Mouse (Mus musculus): ENCODE measurements around the gene Slc22a14. TPM values are rescaled to one million over a fixed set of nuclear protein-coding genes. Genes with fewer than 3 reads are reported as not detected.
"Not testable (repeated sequence)": the region's sequence is repeated elsewhere in the genome, so short reads cannot be mapped to it uniquely, and the experiment has no call there.

Gene Slc22a14
- polyA plus RNA-seq, 1 experiment from 2014 or later, result not detected

DNA sequence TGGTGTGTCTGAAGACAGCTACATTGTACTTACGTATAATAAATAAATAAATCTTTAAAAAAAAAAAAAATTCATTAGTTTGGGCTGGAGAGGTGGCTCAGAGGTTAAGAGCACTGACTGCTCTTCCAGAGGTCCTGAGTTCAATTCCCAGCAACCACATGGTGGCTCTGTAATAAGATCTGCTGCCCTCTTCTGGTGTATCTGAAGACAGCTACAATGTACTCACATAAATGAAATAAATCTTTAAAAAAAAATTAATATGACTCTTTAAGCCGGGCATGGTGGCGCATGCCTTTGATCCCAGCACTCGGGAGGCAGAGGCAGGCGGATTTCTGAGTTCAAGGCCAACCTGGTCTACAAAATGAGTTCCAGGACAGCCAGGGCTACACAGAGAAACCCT lies 90.5 kb downstream of the Slc22a14 start:
- ATAC-seq (ENCODE audit: low FRiP score, low read depth); H3K27ac ChIP-seq (replicated peaks); H3K27me3 ChIP-seq; H3K4me2 ChIP-seq (replicated peaks); H3K4me1 ChIP-seq; H3K9ac ChIP-seq (replicated peaks); H3K4me3 ChIP-seq; H3K9me3 ChIP-seq: not testable (repeated sequence)
- WGBS, result 96% methylated on average over 5 of the region's 5 CpGs
- peaks cover 16% of the 10 kb centered on the region for H3K36me3 ChIP-seq

DNA sequence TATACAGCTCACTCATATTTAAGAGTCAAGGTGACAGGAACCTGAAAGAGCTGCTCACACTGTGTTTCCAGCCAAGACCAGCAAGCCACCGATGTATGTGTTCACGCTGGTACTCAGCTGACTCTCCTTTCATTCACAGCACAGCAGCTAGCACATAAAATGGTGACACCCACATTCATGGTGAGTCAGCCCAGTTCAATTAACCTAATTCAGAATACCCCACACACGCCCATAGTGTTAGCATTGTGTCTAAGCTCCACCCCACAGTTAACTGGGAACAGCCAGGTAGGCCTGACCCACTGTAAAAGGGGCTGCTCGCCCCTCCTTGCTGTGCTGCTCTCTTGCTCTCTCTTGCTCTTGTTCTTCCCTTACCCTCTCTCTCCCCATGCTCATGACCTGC lies 93.9 kb downstream of the Slc22a14 start:
- Histone ChIP-seq H3K36me3 (peaks cover 30% of the 10 kb centered on the region), H3K4me2 (replicated peaks) (no peak overlapping the region), H3K9ac (replicated peaks) (no peak overlapping the region), H3K9me3 (no peaks in the 10 kb centered on the region), H3K27ac (replicated peaks) (no peak overlapping the region), H3K4me3 (no peak overlapping the region), H3K4me1 (0 out of 2 replicates have a peak, but pooled peaks cover under 1% of the 10 kb centered on the region), H3K27me3 (no peaks in the 10 kb centered on the region)
- WGBS, result 83% methylated on average over 4 of the region's 4 CpGs
- no peak for ATAC-seq (ENCODE audit: low FRiP score, low read depth)

GRCm38 (mm10) chr9:119268588-119269145 lies 96.7 kb downstream of the Slc22a14 start:
- Histone ChIP-seq H3K27me3 (no peaks in the 10 kb centered on the region), H3K4me2 (replicated peaks) (no peak overlapping the region), H3K4me3 (no peak overlapping the region), H3K9me3 (no peaks in the 10 kb centered on the region), H3K9ac (replicated peaks) (no peak overlapping the region), H3K27ac (replicated peaks) (no peak overlapping the region), H3K4me1 (no peaks in the 10 kb centered on the region), H3K36me3 (peaks cover 50% of the 10 kb centered on the region)
- 93% methylated on average over 11 of the region's 11 CpGs for WGBS
- no peak for ATAC-seq (ENCODE audit: low FRiP score, low read depth)

- H3K36me3 ChIP-seq, result peaks cover 54% of the 10 kb centered on the region
- H3K4me3 ChIP-seq, result no peak overlapping the region
- ATAC-seq (ENCODE audit: low FRiP score, low read depth), result no peak
- H3K9ac ChIP-seq (replicated peaks), result no peak overlapping the region
- no peak overlapping the region for H3K4me2 ChIP-seq (replicated peaks)
- no peaks in the 10 kb centered on the region for H3K9me3 ChIP-seq
- no peaks in the 10 kb centered on the region for H3K27me3 ChIP-seq
- H3K27ac ChIP-seq (replicated peaks), result no peak overlapping the region
- H3K4me1 ChIP-seq, result no peaks in the 10 kb centered on the region
- WGBS, result 93% methylated on average over 6 of the region's 6 CpGs
These were observed 97.2 kb downstream of the Slc22a14 start for GRCm38 (mm10) chr9:119268120-119268519.

GRCm38 (mm10) chr9:119266121-119266395 lies 99.3 kb downstream of the Slc22a14 start:
- not testable (repeated sequence) for H3K9me3 ChIP-seq; ATAC-seq (ENCODE audit: low FRiP score, low read depth); H3K27me3 ChIP-seq; H3K4me2 ChIP-seq (replicated peaks); H3K9ac ChIP-seq (replicated peaks); H3K27ac ChIP-seq (replicated peaks); H3K4me3 ChIP-seq; H3K4me1 ChIP-seq
- WGBS, result 98% methylated on average over 5 of the region's 5 CpGs
- H3K36me3 ChIP-seq, result peaks cover 63% of the 10 kb centered on the region

DNA sequence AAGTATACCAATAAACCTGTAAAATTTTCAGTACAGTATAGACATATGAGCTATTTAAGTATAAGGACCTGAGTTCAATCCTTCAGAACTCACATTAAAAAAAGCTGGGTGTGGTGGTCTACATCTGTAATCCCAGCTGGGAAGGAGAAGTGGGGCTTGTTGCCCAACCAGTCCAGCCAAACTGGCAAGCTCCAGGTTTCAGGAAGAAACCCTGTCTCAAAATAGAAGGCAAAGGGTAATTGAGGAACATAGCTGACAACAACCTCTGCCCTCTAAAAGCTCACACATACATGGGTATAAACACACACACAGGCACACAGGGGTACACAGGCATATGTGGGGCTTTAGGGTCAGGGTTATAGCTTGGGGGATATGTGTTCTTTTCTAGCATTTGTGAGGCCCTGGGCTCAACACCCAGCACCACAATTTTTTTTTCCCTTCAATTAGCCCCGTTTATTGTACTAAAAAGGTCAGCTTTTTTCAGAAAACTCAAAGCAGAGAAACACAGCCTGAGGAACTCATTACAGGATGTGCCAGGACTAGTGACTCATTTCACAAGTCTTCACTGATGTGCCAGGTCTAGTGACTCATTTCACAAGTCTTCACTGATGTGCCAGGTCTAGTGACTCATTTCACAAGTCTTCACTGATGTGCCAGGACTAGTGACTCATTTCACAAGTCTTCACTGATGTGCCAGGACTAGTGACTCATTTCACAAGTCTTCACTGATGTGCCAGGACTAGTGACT lies 99.8 kb downstream of the Slc22a14 start:
- H3K4me3 ChIP-seq; H3K4me1 ChIP-seq; ATAC-seq (ENCODE audit: low FRiP score, low read depth); H3K27ac ChIP-seq (replicated peaks); H3K4me2 ChIP-seq (replicated peaks); H3K9ac ChIP-seq (replicated peaks); H3K9me3 ChIP-seq; H3K27me3 ChIP-seq: not testable (repeated sequence)
- 88% methylated on average over 1 of the region's 1 CpGs for WGBS
- peaks cover 62% of the 10 kb centered on the region for H3K36me3 ChIP-seq

DNA sequence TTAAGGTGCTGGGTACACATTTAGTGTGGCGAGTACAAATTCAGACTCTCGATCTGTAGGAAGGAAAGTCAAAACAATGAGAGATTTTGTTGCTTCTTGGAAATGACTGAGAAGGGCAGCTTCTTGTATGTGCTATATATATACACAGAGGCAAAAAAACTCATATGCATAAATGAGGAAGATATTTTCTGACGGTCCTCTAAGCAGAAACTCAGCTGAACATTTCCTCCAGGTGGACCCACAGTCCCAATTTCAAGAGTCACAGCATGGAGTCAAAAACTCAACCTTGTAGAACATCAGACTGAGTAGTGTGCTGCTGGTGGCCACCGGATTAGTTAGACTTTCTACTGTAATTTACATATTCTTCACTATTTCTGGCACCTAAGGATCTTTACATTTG lies 102.3 kb downstream of the Slc22a14 start:
- WGBS, result 92% methylated on average over 4 of the region's 4 CpGs
- no peak for ATAC-seq (ENCODE audit: low FRiP score, low read depth)
- Histone ChIP-seq H3K4me2 (replicated peaks) (no peak overlapping the region), H3K36me3 (peaks cover 58% of the 10 kb centered on the region), H3K27me3 (no peaks in the 10 kb centered on the region), H3K4me3 (no peak overlapping the region), H3K27ac (replicated peaks) (no peak overlapping the region), H3K4me1 (no peaks in the 10 kb centered on the region), H3K9me3 (no peaks in the 10 kb centered on the region), H3K9ac (replicated peaks) (no peak overlapping the region)

- ATAC-seq (ENCODE audit: low FRiP score, low read depth), result no peak
- no peak overlapping the region for H3K9ac ChIP-seq (replicated peaks)
- no peaks in the 10 kb centered on the region for H3K27me3 ChIP-seq
- WGBS, result 94% methylated on average over 2 of the region's 2 CpGs
- H3K4me2 ChIP-seq (replicated peaks), result no peak overlapping the region
- peaks cover 56% of the 10 kb centered on the region for H3K36me3 ChIP-seq
- no peak overlapping the region for H3K27ac ChIP-seq (replicated peaks)
- H3K4me3 ChIP-seq, result no peak overlapping the region
- H3K4me1 ChIP-seq, result no peaks in the 10 kb centered on the region
- H3K9me3 ChIP-seq, result no peaks in the 10 kb centered on the region
These were observed 104.5 kb downstream of the Slc22a14 start for GRCm38 (mm10) chr9:119260825-119261224.

DNA sequence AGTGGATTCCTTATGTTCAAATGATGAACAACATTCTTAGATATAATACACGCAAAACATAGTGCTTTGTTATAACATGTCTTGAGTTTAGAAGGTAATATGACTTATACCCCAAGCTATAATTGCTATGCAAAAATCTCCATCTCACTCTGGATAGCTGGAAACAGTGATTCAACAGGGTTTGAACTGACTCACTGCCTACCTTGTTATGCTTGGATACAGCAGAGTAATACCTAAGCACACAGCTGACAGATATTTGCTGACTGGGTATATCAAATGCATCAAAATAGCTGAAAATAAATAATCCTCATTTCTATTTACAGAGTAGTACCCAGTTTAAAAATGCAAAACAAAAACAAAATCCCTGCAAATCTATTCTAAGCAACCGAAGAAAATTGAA lies 106.6 kb downstream of the Slc22a14 start:
- Histone ChIP-seq H3K36me3 (peaks cover 57% of the 10 kb centered on the region), H3K4me2 (replicated peaks) (no peak overlapping the region), H3K27ac (replicated peaks) (no peak overlapping the region), H3K27me3 (no peaks in the 10 kb centered on the region), H3K9ac (replicated peaks) (no peak overlapping the region), H3K4me1 (no peaks in the 10 kb centered on the region), H3K9me3 (no peaks in the 10 kb centered on the region), H3K4me3 (no peak overlapping the region)
- 98% methylated on average over 2 of the region's 2 CpGs for WGBS
- ATAC-seq (ENCODE audit: low FRiP score, low read depth), result no peak

DNA sequence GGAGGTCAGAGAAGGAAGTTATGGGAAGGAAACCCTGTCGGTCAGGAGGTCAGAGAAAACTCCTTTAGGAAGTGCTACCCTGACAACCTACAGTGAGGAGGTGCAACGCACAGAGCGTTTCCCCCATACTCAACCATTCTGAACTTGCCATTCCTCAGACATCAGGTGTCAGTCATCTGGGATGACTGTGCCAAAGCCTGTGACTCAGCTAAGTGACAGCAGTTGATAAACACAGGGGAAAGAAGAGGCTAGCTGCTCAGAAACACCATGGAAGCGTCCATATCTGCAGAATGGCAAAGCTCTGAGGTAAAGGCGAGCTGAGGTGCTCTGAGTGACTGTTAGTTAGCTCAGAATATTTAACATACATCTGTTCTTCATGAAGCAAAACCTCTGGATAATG lies 107.2 kb downstream of the Slc22a14 start:
- H3K36me3 ChIP-seq, result peaks cover 56% of the 10 kb centered on the region
- no peak overlapping the region for H3K4me3 ChIP-seq
- no peaks in the 10 kb centered on the region for H3K9me3 ChIP-seq
- H3K9ac ChIP-seq (replicated peaks), result no peak overlapping the region
- no peaks in the 10 kb centered on the region for H3K4me1 ChIP-seq
- no peak overlapping the region for H3K27ac ChIP-seq (replicated peaks)
- no peak for ATAC-seq (ENCODE audit: low FRiP score, low read depth)
- H3K4me2 ChIP-seq (replicated peaks), result no peak overlapping the region
- no peaks in the 10 kb centered on the region for H3K27me3 ChIP-seq
- 87% methylated on average over 5 of the region's 5 CpGs for WGBS

DNA sequence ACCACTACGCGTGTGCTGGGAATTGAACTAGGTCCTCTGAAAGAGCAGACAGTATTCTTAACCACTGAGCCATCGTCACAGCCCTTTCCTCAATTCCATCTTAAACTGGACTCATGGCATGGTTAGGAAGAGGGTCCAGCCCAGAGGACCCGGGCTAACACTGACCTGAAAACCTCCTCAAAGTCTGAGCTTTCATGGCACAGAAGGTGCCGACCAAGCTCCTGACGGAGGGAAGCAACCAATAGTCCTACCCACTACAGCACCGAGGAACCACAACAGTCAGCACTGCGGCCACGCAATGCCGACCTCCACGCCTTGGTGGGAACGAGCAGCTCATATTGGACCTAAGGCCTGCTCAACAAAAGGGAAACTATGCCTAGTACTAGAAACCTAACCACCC lies 109.2 kb downstream of the Slc22a14 start:
- WGBS, result 96% methylated on average over 12 of the region's 12 CpGs
- peaks cover 58% of the 10 kb centered on the region for H3K36me3 ChIP-seq
- H3K27ac ChIP-seq (replicated peaks), result no peak overlapping the region

DNA sequence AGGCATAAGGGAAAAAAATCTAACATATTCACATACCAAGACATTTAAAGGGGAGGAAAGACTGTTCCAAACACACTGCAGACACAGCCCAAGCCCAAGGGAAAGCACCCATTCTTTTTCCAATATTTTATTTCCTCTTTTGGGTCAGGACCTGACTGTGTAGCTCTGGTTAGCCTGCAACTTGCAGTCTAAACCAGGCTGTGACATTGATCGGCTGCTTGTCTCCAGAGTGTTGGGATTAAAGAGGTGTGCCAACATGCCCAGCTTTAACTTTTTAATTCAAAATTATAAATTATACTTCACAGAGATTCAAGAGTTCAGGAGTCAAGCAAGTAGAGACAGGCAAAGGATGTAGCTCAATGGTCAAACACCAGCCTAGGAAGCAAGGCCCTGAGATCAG lies 110.3 kb downstream of the Slc22a14 start:
- no peaks in the 10 kb centered on the region for H3K4me1 ChIP-seq
- H3K27me3 ChIP-seq, result no peaks in the 10 kb centered on the region
- no peak overlapping the region for H3K4me3 ChIP-seq
- no peaks in the 10 kb centered on the region for H3K9me3 ChIP-seq
- H3K4me2 ChIP-seq (replicated peaks), result no peak overlapping the region
- WGBS, result 95% methylated on average over 1 of the region's 1 CpGs
- peaks cover 66% of the 10 kb centered on the region for H3K36me3 ChIP-seq
- no peak for ATAC-seq (ENCODE audit: low FRiP score, low read depth)
- no peak overlapping the region for H3K9ac ChIP-seq (replicated peaks)
- no peak overlapping the region for H3K27ac ChIP-seq (replicated peaks)

More for the DNA sequence above, 109.2 kb downstream of the Slc22a14 start:
- Histone ChIP-seq H3K27me3 (no peaks in the 10 kb centered on the region), H3K4me3 (no peak overlapping the region), H3K4me1 (no peaks in the 10 kb centered on the region), H3K9me3 (no peaks in the 10 kb centered on the region), H3K4me2 (replicated peaks) (no peak overlapping the region), H3K9ac (replicated peaks) (no peak overlapping the region)
- ATAC-seq (ENCODE audit: low FRiP score, low read depth), result no peak

GRCm38 (mm10) chr9:119254187-119254586 lies 111.2 kb downstream of the Slc22a14 start:
- WGBS, result 74% methylated on average over 2 of the region's 2 CpGs

More at GRCm38 (mm10) chr9:119254187-119254586, 111.2 kb downstream of the Slc22a14 start:
- Histone ChIP-seq H3K4me1 (no peaks in the 10 kb centered on the region), H3K4me2 (replicated peaks) (no peak overlapping the region), H3K36me3 (peaks cover 73% of the 10 kb centered on the region), H3K27ac (replicated peaks) (no peak overlapping the region), H3K9me3 (no peaks in the 10 kb centered on the region), H3K4me3 (no peak overlapping the region), H3K27me3 (no peaks in the 10 kb centered on the region), H3K9ac (replicated peaks) (no peak overlapping the region)
- no peak for ATAC-seq (ENCODE audit: low FRiP score, low read depth)

All from midbrain, embryonic 12.5 days (tissue).